Mouse (Mus musculus): ENCODE measurements around the gene Slc9c1. TPM values are rescaled to one million over a fixed set of nuclear protein-coding genes. Genes with fewer than 3 reads are reported as not detected.
A peak's percentile ranks its signal among the peaks of the same experiment; 100 is the strongest.

The Slc9c1 gene
- total RNA-seq, 1 experiment from 2014 or later = not detected

DNA sequence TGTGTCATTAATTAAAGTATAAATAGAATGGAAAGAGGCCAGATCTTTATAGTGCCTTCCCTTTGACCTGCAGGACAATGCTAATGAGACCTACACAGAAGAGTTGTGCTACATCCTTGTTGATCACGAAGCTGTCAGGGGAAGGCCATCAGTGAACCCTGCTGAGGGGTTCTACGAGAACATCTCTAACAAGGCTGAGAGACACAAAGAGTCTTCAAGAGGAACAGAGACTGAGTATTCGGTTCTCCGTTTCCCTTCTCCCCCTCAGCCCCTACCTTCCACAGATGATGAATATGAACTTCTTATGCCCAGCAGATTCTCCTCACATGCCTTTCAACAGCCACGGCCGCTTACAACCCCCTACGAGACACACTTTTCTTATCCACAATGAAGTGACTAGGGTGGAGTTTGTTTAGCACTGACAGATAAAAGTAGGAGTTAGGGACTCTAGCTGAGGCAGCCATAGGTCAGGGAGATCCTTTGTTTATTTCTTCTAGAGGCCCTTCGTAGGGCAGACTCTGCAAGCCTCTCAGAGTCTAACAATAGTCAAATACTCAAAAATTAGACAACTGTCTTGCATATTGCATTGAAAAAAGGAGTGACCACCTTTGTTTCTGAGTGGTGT is 84.8 kb downstream of the Slc9c1 start:
- no peak for ATAC-seq (replicated peaks; ENCODE audit: insufficient number of reproducible peaks, low FRiP score, low TSS enrichment, poor library complexity, severe bottlenecking)

GRCm38 (mm10) chr16:45623230-45623629 is 88.1 kb downstream of the Slc9c1 start:
- no peak for ATAC-seq (replicated peaks; ENCODE audit: insufficient number of reproducible peaks, low FRiP score, low TSS enrichment, poor library complexity, severe bottlenecking)

DNA sequence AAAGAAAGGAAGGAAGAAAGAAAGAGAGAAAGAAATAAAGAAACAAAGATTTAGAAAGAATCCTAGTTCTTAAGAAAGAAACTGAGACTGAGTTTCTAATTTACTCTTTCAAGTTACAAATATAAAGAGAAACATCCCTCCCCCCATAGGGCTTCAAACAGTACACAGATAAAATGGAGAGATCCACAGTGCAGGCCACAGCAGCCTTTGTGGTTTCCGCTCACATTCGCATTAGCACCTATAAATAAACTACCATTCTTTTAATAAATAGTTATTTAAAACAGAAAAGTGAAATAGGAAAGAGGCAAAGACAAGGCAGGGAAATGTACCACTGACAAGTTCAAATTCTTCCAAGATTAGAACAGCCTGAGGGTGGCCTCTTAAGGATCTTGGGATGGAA is 89.7 kb downstream of the Slc9c1 start:
- ATAC-seq (replicated peaks; ENCODE audit: insufficient number of reproducible peaks, low FRiP score, low TSS enrichment, poor library complexity, severe bottlenecking) = no peak

- no peak for ATAC-seq (replicated peaks; ENCODE audit: insufficient number of reproducible peaks, low FRiP score, low TSS enrichment, poor library complexity, severe bottlenecking)
These were observed 90.2 kb downstream of the Slc9c1 start for GRCm38 (mm10) chr16:45625342-45625741.

GRCm38 (mm10) chr16:45629497-45630105 is 94.5 kb downstream of the Slc9c1 start:
- no peak for ATAC-seq (replicated peaks; ENCODE audit: insufficient number of reproducible peaks, low FRiP score, low TSS enrichment, poor library complexity, severe bottlenecking)

DNA sequence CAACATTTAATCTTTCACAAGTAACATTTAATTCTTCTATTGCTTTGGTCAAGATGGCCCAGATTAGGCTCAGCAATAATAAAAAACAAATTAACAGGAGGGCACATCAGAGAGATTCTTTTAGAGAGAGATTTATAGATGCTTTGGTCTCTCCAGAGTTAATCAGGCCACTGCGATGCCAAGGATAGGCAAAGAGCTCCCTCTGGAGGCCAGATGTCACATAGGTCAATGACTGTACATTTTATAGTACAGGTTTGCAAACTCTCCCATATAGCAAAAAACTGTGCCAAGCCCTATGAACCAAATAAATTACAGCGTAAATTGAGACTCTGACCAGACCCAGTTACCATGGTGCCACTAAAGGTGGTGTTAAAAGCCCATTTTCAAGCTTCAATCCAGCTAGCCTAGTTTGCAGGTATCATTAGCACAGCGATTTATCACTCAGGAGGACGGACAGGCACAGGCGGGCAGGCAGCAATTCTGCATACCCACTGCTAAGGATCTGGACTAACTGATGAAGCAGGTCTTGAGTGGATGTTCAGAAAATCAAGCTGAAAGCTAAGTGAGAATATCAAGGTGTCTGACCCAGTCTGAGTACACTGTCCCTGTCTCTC is 95.3 kb downstream of the Slc9c1 start:
- ATAC-seq (replicated peaks; ENCODE audit: insufficient number of reproducible peaks, low FRiP score, low TSS enrichment, poor library complexity, severe bottlenecking) = 0 out of 2 replicates have a peak, but pooled peaks have one; percentile 70

GRCm38 (mm10) chr16:45632420-45632819 is 97.3 kb downstream of the Slc9c1 start:
- no peak for ATAC-seq (replicated peaks; ENCODE audit: insufficient number of reproducible peaks, low FRiP score, low TSS enrichment, poor library complexity, severe bottlenecking)

DNA sequence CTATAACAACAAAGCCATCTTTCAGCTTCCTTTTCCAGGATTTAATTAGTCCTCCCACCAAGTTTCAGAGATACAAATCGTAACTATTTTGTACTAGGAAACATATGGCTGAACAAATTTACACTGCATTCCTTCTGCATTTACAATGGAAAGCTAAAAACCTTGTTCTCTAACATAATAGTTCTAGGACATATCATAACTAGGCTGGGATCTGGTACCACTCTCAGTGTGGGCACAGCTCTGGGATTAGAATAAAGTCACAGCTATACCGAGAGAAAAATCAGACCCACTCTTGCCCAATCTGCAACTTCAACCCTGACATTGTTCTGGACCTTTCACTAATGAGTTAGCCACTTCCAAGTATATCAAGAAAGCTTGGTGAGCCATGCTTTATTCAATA is 100.7 kb downstream of the Slc9c1 start:
- no peak for ATAC-seq (replicated peaks; ENCODE audit: insufficient number of reproducible peaks, low FRiP score, low TSS enrichment, poor library complexity, severe bottlenecking)

DNA sequence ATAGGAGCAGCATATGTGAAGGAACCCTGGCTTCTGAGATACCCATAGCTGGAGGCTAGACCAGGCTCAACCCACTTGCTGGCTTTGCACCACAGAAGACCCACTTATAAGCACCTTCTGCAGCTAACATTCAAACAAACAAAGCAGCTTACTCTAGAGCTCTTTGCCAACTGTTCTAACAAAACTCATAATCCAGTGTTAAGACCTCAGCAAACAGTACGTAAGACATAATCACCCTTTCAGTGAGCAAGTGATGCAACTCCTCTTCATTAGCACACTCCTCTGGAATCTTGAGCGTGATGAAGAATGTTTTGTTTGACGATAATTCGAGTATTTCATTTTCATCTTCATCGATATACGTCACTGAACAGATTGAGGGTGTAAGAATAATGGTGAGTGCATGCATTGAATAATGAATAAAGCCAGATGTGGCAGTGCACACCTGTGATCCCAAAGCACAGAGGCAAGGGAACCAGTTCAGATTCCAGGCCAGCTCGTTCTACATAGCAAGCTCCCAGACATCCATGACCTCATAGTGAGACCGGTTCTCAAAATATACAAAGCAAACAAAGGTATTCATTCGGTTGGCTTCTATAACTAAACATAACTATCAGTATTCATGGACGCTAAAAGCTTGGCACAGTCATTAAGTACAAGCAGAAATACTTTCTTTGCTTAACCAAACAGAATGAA is 105.1 kb downstream of the Slc9c1 start:
- no peak for ATAC-seq (replicated peaks; ENCODE audit: insufficient number of reproducible peaks, low FRiP score, low TSS enrichment, poor library complexity, severe bottlenecking)

DNA sequence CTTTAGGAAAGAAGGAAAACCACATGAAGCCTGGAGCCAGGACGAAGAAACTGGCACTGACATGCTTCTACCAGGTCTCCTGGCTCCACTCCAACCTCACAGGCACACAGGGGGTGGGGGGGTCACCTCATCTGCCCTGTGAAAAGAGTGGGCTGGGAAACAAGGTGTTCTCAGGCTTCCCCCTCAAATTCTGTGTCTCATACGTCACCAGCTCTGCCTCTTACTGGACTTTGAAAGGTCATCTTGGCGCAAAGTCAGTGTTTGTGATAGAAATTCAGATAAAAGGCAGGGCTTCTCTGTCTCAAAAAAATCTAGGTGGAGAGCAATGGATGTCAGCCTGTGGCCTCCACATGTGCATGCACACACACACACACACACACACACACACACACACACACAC is 106.2 kb downstream of the Slc9c1 start:
- ATAC-seq (replicated peaks; ENCODE audit: insufficient number of reproducible peaks, low FRiP score, low TSS enrichment, poor library complexity, severe bottlenecking) = no peak

DNA sequence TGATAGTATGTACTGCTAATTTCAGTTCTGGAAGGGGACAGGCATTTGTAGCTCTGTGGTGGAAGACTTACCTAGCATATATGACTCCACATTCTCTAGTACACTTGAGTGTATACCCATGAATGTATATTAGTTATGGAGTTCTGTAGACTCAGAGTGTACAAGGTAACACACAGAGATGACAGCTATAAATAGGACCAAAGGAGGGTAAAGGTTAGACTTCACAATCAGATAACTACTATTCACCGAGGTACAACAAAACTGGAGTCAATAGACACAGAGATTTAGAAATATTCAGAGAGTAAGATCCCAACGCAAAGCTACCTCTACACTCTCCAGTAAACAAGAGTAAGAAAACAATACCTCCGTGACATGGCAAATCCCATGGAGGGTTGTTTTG is 108.8 kb downstream of the Slc9c1 start:
- ATAC-seq (replicated peaks; ENCODE audit: insufficient number of reproducible peaks, low FRiP score, low TSS enrichment, poor library complexity, severe bottlenecking) = no peak

DNA sequence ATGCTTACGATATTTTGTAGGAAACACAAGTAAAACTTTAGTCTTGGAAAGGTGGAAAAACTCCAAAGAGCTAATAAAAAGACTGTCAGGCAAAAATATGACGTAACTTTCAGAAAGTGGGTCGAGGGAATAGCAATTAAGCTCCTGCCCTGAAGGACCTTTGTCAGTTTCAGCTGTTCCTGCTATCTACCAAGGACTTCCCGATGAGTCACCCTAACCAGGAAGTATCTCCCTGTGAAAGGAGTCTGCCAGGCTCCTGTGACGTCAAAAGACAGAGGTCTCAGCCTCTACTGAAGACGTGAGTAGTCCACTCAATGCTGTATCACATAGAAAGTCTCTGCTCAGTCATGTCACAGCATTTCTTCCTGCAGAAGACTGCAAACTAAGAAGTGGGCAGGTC is 109.3 kb downstream of the Slc9c1 start:
- ATAC-seq (replicated peaks; ENCODE audit: insufficient number of reproducible peaks, low FRiP score, low TSS enrichment, poor library complexity, severe bottlenecking) = no peak

- ATAC-seq (replicated peaks; ENCODE audit: insufficient number of reproducible peaks, low FRiP score, low TSS enrichment, poor library complexity, severe bottlenecking) = peak; percentile 42; the same call in 1 of the 2 replicates
These were observed 116.4 kb downstream of the Slc9c1 start for GRCm38 (mm10) chr16:45651497-45651896.

- ATAC-seq (replicated peaks; ENCODE audit: insufficient number of reproducible peaks, low FRiP score, low TSS enrichment, poor library complexity, severe bottlenecking) = no peak
These were observed 118.2 kb downstream of the Slc9c1 start for GRCm38 (mm10) chr16:45653009-45653933.

- no peak for ATAC-seq (replicated peaks; ENCODE audit: insufficient number of reproducible peaks, low FRiP score, low TSS enrichment, poor library complexity, severe bottlenecking)
These were observed 118.8 kb downstream of the Slc9c1 start, which contains the start of gene BC016579 for GRCm38 (mm10) chr16:45653934-45654332. Gene BC016579, minus strand, starts transcription at chr16:45654068.

GRCm38 (mm10) chr16:45654465-45654864 is 119.4 kb downstream of the Slc9c1 start:
- no peak for ATAC-seq (replicated peaks; ENCODE audit: insufficient number of reproducible peaks, low FRiP score, low TSS enrichment, poor library complexity, severe bottlenecking)
